Mouse (Mus musculus) testis, postnatal 10 days (tissue): Measurements from ENCODE around the gene Srprb.

Experiments used
- DNase-seq: peaks from one replicate; pipeline ENCODE4 v3.0.0; 2021; ENCODE audit warnings: low spot score

Gene Srprb

DNA sequence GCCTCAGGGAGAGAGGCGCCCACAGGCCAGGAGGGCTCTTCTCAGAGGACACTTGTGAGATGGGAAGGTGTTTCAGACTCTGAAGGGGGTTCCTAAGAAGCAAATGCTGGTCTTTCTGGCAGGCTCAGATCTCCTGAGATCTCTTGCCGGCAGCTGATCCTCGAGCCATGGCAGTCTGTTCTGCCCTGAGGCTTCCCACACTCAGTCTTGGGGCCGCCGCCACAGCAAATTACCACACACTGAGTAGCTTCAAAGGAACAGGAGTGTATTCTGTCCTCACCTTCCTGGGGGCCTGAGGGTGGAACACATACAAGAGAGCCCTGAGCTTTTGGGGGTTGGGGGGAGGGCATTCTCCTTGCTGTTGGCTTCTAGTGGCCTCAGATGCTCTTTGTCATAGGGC, 56.6 kb downstream of the Srprb start:
- no peak for DNase-seq

- no peak for DNase-seq
Measured at GRCm38 (mm10) chr9:103143881-103144280, 58.1 kb downstream of the Srprb start.

- DNase-seq: no peak
Measured at GRCm38 (mm10) chr9:103141266-103141665, 60.7 kb downstream of the Srprb start.

DNA sequence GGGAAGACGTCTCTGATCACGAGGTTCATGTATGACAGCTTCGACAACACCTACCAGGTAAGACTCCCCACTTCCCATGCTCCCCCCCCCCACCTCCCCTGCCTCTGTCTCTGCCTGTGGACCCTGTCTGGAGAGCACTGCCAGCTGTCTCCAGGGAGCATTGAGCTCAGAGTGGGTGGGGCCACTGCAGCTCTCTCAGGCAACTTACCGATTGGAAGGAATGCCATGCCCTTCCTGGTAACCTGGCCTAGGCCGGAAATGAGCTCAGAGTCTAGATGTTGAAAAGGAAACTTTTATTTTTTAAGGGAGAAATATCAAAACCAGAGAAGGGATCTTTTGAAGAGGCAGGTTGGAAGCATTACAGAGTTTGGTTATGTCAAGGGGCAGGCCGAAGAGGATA, 61.6 kb downstream of the Srprb start:
- no peak for DNase-seq

GRCm38 (mm10) chr9:103139481-103139880, 62.5 kb downstream of the Srprb start:
- DNase-seq: no peak
